Mouse (Mus musculus) erythroblast, embryonic 14.5 days (primary cell): ENCODE measurements around the gene Rpn2. TPM values are rescaled to one million over a fixed set of nuclear protein-coding genes. Genes with fewer than 3 reads are reported as not detected.

Experiments used
- H3K27me3 ChIP-seq: 2 replicates; pipeline ENCODE4 v1.6.1; 2012; ENCODE audit warnings: inconsistent platforms; ENCODE audit not compliant: control insufficient read depth
- H3K36me3 ChIP-seq: 2 replicates; pipeline ENCODE4 v1.6.1; 2012; ENCODE audit warnings: mild to moderate bottlenecking, inconsistent platforms; ENCODE audit not compliant: control insufficient read depth
- H3K4me1 ChIP-seq: 2 replicates; pipeline ENCODE4 v1.6.1; 2012; ENCODE audit warnings: inconsistent platforms; ENCODE audit not compliant: control insufficient read depth
- H3K4me3 ChIP-seq: replicated peaks from 2 replicates; pipeline ENCODE3; 2012; ENCODE audit warnings: moderate library complexity, mild to moderate bottlenecking, inconsistent platforms
- H3K9me3 ChIP-seq: 2 replicates; pipeline ENCODE4 v1.6.1; 2012; ENCODE audit warnings: low read length, inconsistent platforms, mixed read lengths; ENCODE audit not compliant: control insufficient read depth
- GATA1 ChIP-seq: IDR thresholded peaks from 2 replicates; pipeline ENCODE4 v1.6.1; 2012; ENCODE audit warnings: low read length, inconsistent platforms, mixed read lengths
- TAL1 ChIP-seq: IDR thresholded peaks from 3 replicates; pipeline ENCODE4 v1.6.1; 2012; ENCODE audit warnings: low read length, inconsistent platforms, mixed read lengths
- polyA plus RNA-seq: library from polyadenylated mRNA; stranded (reverse); fragments of >175 nt; gene quantifications from 2 replicates; pipeline ENCODE4 v1.2.3, GENCODE M21; 2012

Gene Rpn2
- polyA plus RNA-seq, 1 experiment = 4.6 TPM

- Histone ChIP-seq H3K4me3 (no peak overlapping the region), H3K9me3 (no peaks in the 10 kb centered on the region), H3K27me3 (no peaks in the 10 kb centered on the region), H3K36me3 (peaks cover 95% of the 10 kb centered on the region), H3K4me1 (no peaks in the 10 kb centered on the region)
- TF ChIP-seq GATA1 = no peak
- no peak for TF ChIP-seq TAL1
Observed at GRCm38 (mm10) chr2:157307715-157308265, 29.0 kb downstream of the Rpn2 start.

- TF ChIP-seq TAL1 (no peak), GATA1 (no peak)
- H3K4me1 ChIP-seq = no peaks in the 10 kb centered on the region
- H3K36me3 ChIP-seq = peaks cover 95% of the 10 kb centered on the region
- H3K9me3 ChIP-seq = no peaks in the 10 kb centered on the region
- no peak overlapping the region for H3K4me3 ChIP-seq
- no peaks in the 10 kb centered on the region for H3K27me3 ChIP-seq
Observed at GRCm38 (mm10) chr2:157308273-157308917, 29.6 kb downstream of the Rpn2 start.

GRCm38 (mm10) chr2:157309611-157310010 is 30.8 kb downstream of the Rpn2 start:
- Histone ChIP-seq H3K36me3 (peaks cover 95% of the 10 kb centered on the region), H3K4me3 (no peak overlapping the region), H3K27me3 (no peaks in the 10 kb centered on the region), H3K9me3 (no peaks in the 10 kb centered on the region), H3K4me1 (no peaks in the 10 kb centered on the region)
- no peak for TF ChIP-seq TAL1
- no peak for TF ChIP-seq GATA1

- Histone ChIP-seq H3K36me3 (peaks cover 97% of the 10 kb centered on the region), H3K9me3 (no peaks in the 10 kb centered on the region), H3K27me3 (no peaks in the 10 kb centered on the region), H3K4me3 (no peak overlapping the region), H3K4me1 (no peaks in the 10 kb centered on the region)
- TF ChIP-seq TAL1 (no peak), GATA1 (no peak)
Observed at GRCm38 (mm10) chr2:157310963-157311637, 32.3 kb downstream of the Rpn2 start.

- peaks cover 100% of the 10 kb centered on the region for H3K36me3 ChIP-seq
- no peak overlapping the region for H3K4me3 ChIP-seq
Observed at GRCm38 (mm10) chr2:157313718-157314117, 34.9 kb downstream of the Rpn2 start.

GRCm38 (mm10) chr2:157314310-157314709 is 35.5 kb downstream of the Rpn2 start:
- Histone ChIP-seq H3K36me3 (peaks cover 96% of the 10 kb centered on the region), H3K27me3 (no peaks in the 10 kb centered on the region), H3K4me3 (no peak overlapping the region), H3K4me1 (no peaks in the 10 kb centered on the region), H3K9me3 (no peaks in the 10 kb centered on the region)
- TF ChIP-seq GATA1 (no peak), TAL1 (no peak)

More at GRCm38 (mm10) chr2:157313718-157314117, 34.9 kb downstream of the Rpn2 start:
- TF ChIP-seq TAL1 (no peak), GATA1 (no peak)
- Histone ChIP-seq H3K9me3 (no peaks in the 10 kb centered on the region), H3K27me3 (no peaks in the 10 kb centered on the region), H3K4me1 (no peaks in the 10 kb centered on the region)

GRCm38 (mm10) chr2:157315486-157315885 is 36.7 kb downstream of the Rpn2 start:
- TF ChIP-seq GATA1 = no peak
- no peak for TF ChIP-seq TAL1
- H3K4me3 ChIP-seq = no peak overlapping the region
- H3K9me3 ChIP-seq = no peaks in the 10 kb centered on the region
- H3K4me1 ChIP-seq = no peaks in the 10 kb centered on the region
- peaks cover 93% of the 10 kb centered on the region for H3K36me3 ChIP-seq
- no peaks in the 10 kb centered on the region for H3K27me3 ChIP-seq

GRCm38 (mm10) chr2:157316358-157316933 is 37.6 kb downstream of the Rpn2 start:
- H3K27me3 ChIP-seq = no peaks in the 10 kb centered on the region
- TF ChIP-seq GATA1 = no peak
- TF ChIP-seq TAL1 = no peak
- H3K4me3 ChIP-seq = no peak overlapping the region
- H3K9me3 ChIP-seq = no peaks in the 10 kb centered on the region
- H3K36me3 ChIP-seq = peaks cover 93% of the 10 kb centered on the region
- H3K4me1 ChIP-seq = no peaks in the 10 kb centered on the region

GRCm38 (mm10) chr2:157317220-157317619 is 38.4 kb downstream of the Rpn2 start:
- Histone ChIP-seq H3K4me3 (no peak overlapping the region), H3K36me3 (peaks cover 93% of the 10 kb centered on the region), H3K27me3 (no peaks in the 10 kb centered on the region), H3K9me3 (no peaks in the 10 kb centered on the region), H3K4me1 (no peaks in the 10 kb centered on the region)
- TF ChIP-seq TAL1 = no peak
- no peak for TF ChIP-seq GATA1
